Mouse (Mus musculus) left cerebral cortex, postnatal 10 days (tissue): ENCODE results near the gene Ppp1r18. TPM values are rescaled to one million over a fixed set of nuclear protein-coding genes. Genes with fewer than 3 reads are reported as not detected.

Source experiments
- DNase-seq, 2 experiments: peaks; one replicate each; pipeline ENCODE4 v3.0.0; 2021 to 2022; ENCODE audit warnings: low spot score in 2 of 2, mixed read lengths in 1 of 2; ENCODE audit errors: extremely low spot score in 1 of 2
- intact Hi-C: fragments of 180-260 bp; cut with DNase I; formaldehyde crosslinking; loops from one replicate; pipeline ENCODE4 v1.15.1; 2025
- microRNA-seq: library from miRNA; unstranded; fragments of <30 nt; microRNA quantifications from one replicate; pipeline ENCODE4 v1.2.0, GENCODE M21; 2022
- total RNA-seq, 2 experiments: library from RNA; stranded (reverse); gene quantifications; 2 replicates each; pipeline ENCODE4 v1.2.3; 2021

Gene Ppp1r18
- total RNA-seq, 2 experiments from 2014 or later: 20.6 to 23.6 TPM

- intact Hi-C loops: no loop called here
- DNase-seq: no peak
Observed at GRCm38 (mm10) chr17:35920384-35920783, 55.0 kb downstream of the Ppp1r18 start.

DNA sequence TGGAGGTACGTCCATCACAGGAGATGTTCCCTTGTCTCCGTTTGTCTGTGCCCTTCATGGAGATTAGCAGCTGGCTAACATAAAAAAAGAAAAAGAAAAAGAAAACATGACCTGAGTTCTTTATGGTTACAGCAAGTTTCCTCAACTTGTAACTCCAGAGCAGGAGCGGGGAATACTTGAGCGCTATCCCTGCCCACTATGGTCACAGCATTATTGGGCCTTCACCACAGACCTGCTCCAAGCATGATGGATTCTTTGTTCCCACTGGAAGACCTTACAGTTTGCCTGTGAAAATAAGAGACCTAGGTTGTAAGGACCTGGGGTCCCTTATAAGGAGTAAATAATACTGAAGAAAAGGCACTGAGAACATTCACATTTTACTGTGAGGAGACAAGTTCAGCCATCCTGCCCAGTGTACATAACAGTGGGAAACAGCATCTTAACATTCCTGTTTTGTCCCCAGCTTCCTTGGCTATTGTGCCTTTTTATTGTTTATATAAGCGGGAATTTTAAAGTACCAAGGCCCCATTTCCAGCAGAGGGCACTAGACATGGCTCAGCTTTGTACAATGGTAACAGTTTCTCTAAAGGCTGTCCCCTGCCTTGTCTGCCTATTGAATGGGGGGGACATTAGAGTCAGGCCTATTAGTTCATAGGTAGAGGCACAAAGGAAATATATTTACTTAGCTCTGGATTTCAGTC lies 55.6 kb downstream of the Ppp1r18 start:
- no peak for DNase-seq
- intact Hi-C loops: no loop called here

DNA sequence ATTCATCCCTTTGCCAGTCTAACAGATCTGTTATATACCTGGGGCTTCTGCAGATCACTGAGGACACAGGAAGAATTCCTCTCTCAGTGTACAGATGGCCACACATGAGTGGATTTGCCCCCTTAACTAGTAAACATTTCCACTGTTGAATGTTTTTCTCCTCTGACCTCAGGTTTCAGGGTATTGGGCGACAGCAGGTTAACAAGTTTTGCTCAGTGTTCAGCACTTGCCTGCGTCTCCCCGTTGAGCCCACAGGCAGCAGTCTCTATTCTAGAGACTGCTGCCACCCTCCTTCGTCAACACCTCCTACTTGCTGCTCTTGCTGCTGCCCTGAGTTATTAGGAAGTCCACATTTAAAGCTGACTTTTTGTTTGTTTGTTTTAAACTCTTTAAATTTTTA lies 56.3 kb downstream of the Ppp1r18 start:
- intact Hi-C loops: no loop called here
- DNase-seq: no peak

DNA sequence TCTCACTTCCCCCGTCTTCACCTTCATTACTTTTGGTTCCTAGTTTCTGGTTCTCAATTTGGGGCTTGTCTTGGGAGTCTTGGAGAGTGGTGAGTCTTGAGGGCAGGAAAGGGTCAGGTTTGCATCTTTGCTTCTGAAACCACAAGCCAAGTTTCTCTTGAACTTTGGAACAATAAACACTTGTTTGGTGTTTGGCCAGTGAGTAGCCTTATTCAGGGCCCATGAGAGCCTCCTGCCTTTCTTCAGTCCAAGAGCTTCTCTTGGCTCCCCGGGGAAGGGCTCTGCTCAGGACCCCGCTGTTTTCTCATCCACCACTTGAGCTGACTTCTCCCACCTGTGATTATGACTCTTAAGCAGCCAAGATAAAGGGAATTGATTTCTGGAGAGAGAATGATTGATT lies 57.2 kb downstream of the Ppp1r18 start:
- DNase-seq: no peak
- intact Hi-C loops: no loop called here

DNA sequence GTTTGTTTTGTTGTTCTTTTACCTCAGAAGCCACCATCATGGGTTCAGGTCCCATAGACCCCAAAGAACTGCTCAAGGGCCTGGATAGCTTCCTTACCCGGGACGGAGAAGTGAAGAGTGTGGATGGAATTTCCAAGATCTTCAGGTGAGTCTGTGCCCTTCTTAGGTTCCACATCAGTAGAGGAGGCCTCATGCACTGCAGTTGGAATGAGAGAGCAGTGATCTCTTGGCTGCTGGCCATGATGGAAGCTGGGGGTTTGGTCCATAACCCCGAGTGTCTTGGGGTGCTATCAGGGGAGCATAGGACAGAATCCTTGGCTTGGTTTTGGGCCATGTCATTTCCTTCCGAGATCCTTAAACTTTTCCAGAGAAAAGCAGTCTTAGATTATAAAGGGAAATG lies 57.9 kb downstream of the Ppp1r18 start:
- DNase-seq: no peak
- intact Hi-C loops: no loop called here

Small RNA genes lying within 50 kb of the gene (microRNA-seq; reads per million reads assigned to microRNA genes)
- gene Gm28033 (2.0 reads per million), gene Mir1894 (2.3 reads per million)

Other genes starting within 250 kb of the Ppp1r18 start
- not detected for gene Gm9573, start 239.0 kb upstream of the Ppp1r18 start, total RNA-seq
- gene Mucl3, start 221.9 kb upstream of the Ppp1r18 start, total RNA-seq: not detected
- 10 to 100 TPM; 31.2 to 42.6 TPM for gene Vars2, start 198.0 kb upstream of the Ppp1r18 start, total RNA-seq
- gene Gtf2h4, start 191.9 kb upstream of the Ppp1r18 start, total RNA-seq: 10 to 100 TPM; 23.5 to 24.1 TPM
- gene Ddr1, start 161.0 kb upstream of the Ppp1r18 start, total RNA-seq: 10 to 100 TPM; 39.6 to 40.1 TPM
- 1 to 10 TPM; 5.4 to 5.8 TPM for gene Ier3, start 43.9 kb upstream of the Ppp1r18 start, total RNA-seq
- gene Flot1, start 42.4 kb upstream of the Ppp1r18 start, total RNA-seq: 100 to 1,000 TPM; 171 to 178 TPM
- 1,000 to 10,000 TPM; 1,429 to 1,573 TPM for gene Tubb5, start 27.3 kb upstream of the Ppp1r18 start, total RNA-seq
- gene Mdc1, start 24.1 kb upstream of the Ppp1r18 start, total RNA-seq: 10 to 100 TPM; 12.5 to 19.1 TPM
- 10 to 100 TPM in 1 of 2 experiments, 1 to 10 TPM in 1; 6.0 to 11.8 TPM for gene Nrm, start 4.3 kb upstream of the Ppp1r18 start, total RNA-seq
- gene Dhx16, start 14.2 kb downstream of the Ppp1r18 start, total RNA-seq: 10 to 100 TPM; 29.1 to 31.0 TPM
- gene 2310061I04Rik, start 31.8 kb downstream of the Ppp1r18 start, total RNA-seq: 10 to 100 TPM; 61.5 to 72.4 TPM
- 100 to 1,000 TPM; 105 to 111 TPM for gene Atat1, start 44.5 kb downstream of the Ppp1r18 start, total RNA-seq
- gene Mrps18b, start 50.8 kb downstream of the Ppp1r18 start, total RNA-seq: 10 to 100 TPM; 50.4 to 52.0 TPM
- gene Ppp1r10, start 50.8 kb downstream of the Ppp1r18 start, total RNA-seq: 10 to 100 TPM; 57.2 to 66.5 TPM
- 10 to 100 TPM; 73.5 to 78.0 TPM for gene Abcf1, start 104.2 kb downstream of the Ppp1r18 start, total RNA-seq
- 100 to 1,000 TPM; 133 to 141 TPM for gene Gnl1, start 114.3 kb downstream of the Ppp1r18 start, total RNA-seq
- gene Prr3, start 114.6 kb downstream of the Ppp1r18 start, total RNA-seq: 10 to 100 TPM; 64.3 to 66.3 TPM
- gene H2-T24, start 155.0 kb downstream of the Ppp1r18 start, total RNA-seq: under 1 TPM; 0.49 to 0.57 TPM
- gene H2-T23, start 167.3 kb downstream of the Ppp1r18 start, total RNA-seq: 1 to 10 TPM; 2.3 to 2.7 TPM
- 1 to 10 TPM; 5.7 to 6.1 TPM for gene H2-T22, start 177.2 kb downstream of the Ppp1r18 start, total RNA-seq
- gene Gm6034, start 177.4 kb downstream of the Ppp1r18 start, total RNA-seq: not detected
- gene Gm11127, start 192.8 kb downstream of the Ppp1r18 start, total RNA-seq: not detected